Comparison of ENCODE assay signal across 21 mouse cellular contexts in genomic region chr8:88593947-88594346, GRCm38 (mm10).
"Had no signal": no experiment of that assay in that cellular context is flagged by ENCODE, and none has a peak within 500 bp of the region (broad histone marks: within the 10 kb centered on the region; RNA-seq: fewer than 3 reads in every experiment).

No protein-coding gene starts in this region.

- H3K27ac ChIP-seq: kidney, embryonic 15.5 days; left cerebral cortex, adult 2 months; limb, embryonic 13.5 days; liver, embryonic 12.5 days; liver, embryonic 15.5 days; macrophage; midbrain, embryonic 12.5 days; midbrain, embryonic 15.5 days; neural tube, embryonic 12.5 days; neural tube, embryonic 15.5 days; stomach, postnatal 0 days had no signal

- H3K4me3 ChIP-seq: kidney, embryonic 15.5 days; left cerebral cortex, adult 2 months; limb, embryonic 13.5 days; liver, embryonic 12.5 days; liver, embryonic 15.5 days; midbrain, embryonic 12.5 days; midbrain, embryonic 15.5 days; neural tube, embryonic 12.5 days; neural tube, embryonic 15.5 days had no signal

- H3K36me3 ChIP-seq: liver, embryonic 12.5 days; liver, embryonic 15.5 days; midbrain, embryonic 15.5 days; neural tube, embryonic 15.5 days had no signal

- H3K9me3 ChIP-seq: kidney, embryonic 15.5 days; limb, embryonic 13.5 days; liver, embryonic 12.5 days; liver, embryonic 15.5 days; midbrain, embryonic 12.5 days; midbrain, embryonic 15.5 days; neural tube, embryonic 12.5 days; neural tube, embryonic 15.5 days had no signal

- H3K27me3 ChIP-seq: kidney, embryonic 15.5 days; limb, embryonic 13.5 days; liver, embryonic 12.5 days; liver, embryonic 15.5 days; midbrain, embryonic 12.5 days; midbrain, embryonic 15.5 days; neural tube, embryonic 12.5 days; neural tube, embryonic 15.5 days had no signal

- ATAC-seq: liver, embryonic 12.5 days; midbrain, embryonic 15.5 days had no signal

- H3K4me2 ChIP-seq: kidney, embryonic 15.5 days; limb, embryonic 13.5 days; liver, embryonic 12.5 days; liver, embryonic 15.5 days; midbrain, embryonic 12.5 days; midbrain, embryonic 15.5 days; neural tube, embryonic 12.5 days; neural tube, embryonic 15.5 days had no signal

- H3K9ac ChIP-seq: kidney, embryonic 15.5 days; limb, embryonic 13.5 days; liver, embryonic 12.5 days; liver, embryonic 15.5 days; midbrain, embryonic 12.5 days; midbrain, embryonic 15.5 days; neural tube, embryonic 12.5 days; neural tube, embryonic 15.5 days had no signal

- H3K4me1 ChIP-seq: liver, embryonic 12.5 days; liver, embryonic 15.5 days; midbrain, embryonic 15.5 days; neural tube, embryonic 12.5 days had no signal

- DNase-seq: kidney, adult 8-10 months; kidney, postnatal 10 days; kidney, postnatal 36 days; layer of hippocampus, postnatal 36 days; liver; lung, adult 18-20 months; lung, postnatal 14 days; thymus, adult 2 months; thymus, postnatal 14 days; thymus, postnatal 4 days had no signal
